Mouse (Mus musculus) regulatory T cell (primary cell): ENCODE measurements around the gene Ext2.

Experiments used
- in situ Hi-C: fragments of 300-600 bp; cut with MboI, MseI; formaldehyde crosslinking; loops from one replicate; pipeline ENCODE4 v1.15.1; 2025; ENCODE audit warnings: high pct_unique_total_duplicates

The Ext2 gene

GRCm38 (mm10) chr2:93741700-93742099 is 80.7 kb downstream of the Ext2 start:
- in situ Hi-C loops = no loop called here

GRCm38 (mm10) chr2:93739044-93739569 is 83.3 kb downstream of the Ext2 start:
- in situ Hi-C loops = no loop called here

GRCm38 (mm10) chr2:93737146-93737545 is 85.2 kb downstream of the Ext2 start:
- in situ Hi-C loops = no loop called here

- in situ Hi-C loops = no loop called here
Measured at GRCm38 (mm10) chr2:93732658-93733057, 89.7 kb downstream of the Ext2 start.

- in situ Hi-C loops = no loop called here
Measured at GRCm38 (mm10) chr2:93729585-93729984, 92.8 kb downstream of the Ext2 start.

- in situ Hi-C loops = no loop called here
Measured at GRCm38 (mm10) chr2:93723138-93723744, 99.1 kb downstream of the Ext2 start.

- in situ Hi-C loops = no loop called here
Measured at GRCm38 (mm10) chr2:93720956-93721355, 101.4 kb downstream of the Ext2 start.

GRCm38 (mm10) chr2:93719792-93720675 is 102.3 kb downstream of the Ext2 start:
- in situ Hi-C loops = no loop called here

- in situ Hi-C loops = no loop called here
Measured at GRCm38 (mm10) chr2:93713267-93713666, 109.1 kb downstream of the Ext2 start.

GRCm38 (mm10) chr2:93711460-93711859 is 110.9 kb downstream of the Ext2 start:
- in situ Hi-C loops = no loop called here

GRCm38 (mm10) chr2:93709696-93710095 is 112.7 kb downstream of the Ext2 start:
- in situ Hi-C loops = no loop called here

GRCm38 (mm10) chr2:93709241-93709640 is 113.1 kb downstream of the Ext2 start:
- in situ Hi-C loops = no loop called here

GRCm38 (mm10) chr2:93706825-93707224 is 115.5 kb downstream of the Ext2 start:
- in situ Hi-C loops = no loop called here

GRCm38 (mm10) chr2:93706407-93706806 is 116.0 kb downstream of the Ext2 start:
- in situ Hi-C loops = no loop called here

- in situ Hi-C loops = no loop called here
Measured at GRCm38 (mm10) chr2:93704195-93704594, 118.2 kb downstream of the Ext2 start.

- in situ Hi-C loops = no loop called here
Measured at GRCm38 (mm10) chr2:93702936-93703926, 119.1 kb downstream of the Ext2 start.

GRCm38 (mm10) chr2:93699346-93699745 is 123.0 kb downstream of the Ext2 start:
- in situ Hi-C loops = no loop called here

GRCm38 (mm10) chr2:93696181-93696641 is 126.2 kb downstream of the Ext2 start:
- in situ Hi-C loops = no loop called here

- in situ Hi-C loops = no loop called here
Measured at GRCm38 (mm10) chr2:93693101-93693500, 129.3 kb downstream of the Ext2 start.

- in situ Hi-C loops = no loop called here
Measured at GRCm38 (mm10) chr2:93690064-93690930, 132.1 kb downstream of the Ext2 start.
